Mouse (Mus musculus) neural tube, embryonic 10.5 days (tissue): Measurements from ENCODE around the gene Matn3.

Source experiments
- DNase-seq: peaks from one replicate; pipeline ENCODE4 v3.0.0-alpha.2; 2017; ENCODE audit warnings: low spot score; ENCODE audit errors: extremely low spot score

The Matn3 gene

DNA sequence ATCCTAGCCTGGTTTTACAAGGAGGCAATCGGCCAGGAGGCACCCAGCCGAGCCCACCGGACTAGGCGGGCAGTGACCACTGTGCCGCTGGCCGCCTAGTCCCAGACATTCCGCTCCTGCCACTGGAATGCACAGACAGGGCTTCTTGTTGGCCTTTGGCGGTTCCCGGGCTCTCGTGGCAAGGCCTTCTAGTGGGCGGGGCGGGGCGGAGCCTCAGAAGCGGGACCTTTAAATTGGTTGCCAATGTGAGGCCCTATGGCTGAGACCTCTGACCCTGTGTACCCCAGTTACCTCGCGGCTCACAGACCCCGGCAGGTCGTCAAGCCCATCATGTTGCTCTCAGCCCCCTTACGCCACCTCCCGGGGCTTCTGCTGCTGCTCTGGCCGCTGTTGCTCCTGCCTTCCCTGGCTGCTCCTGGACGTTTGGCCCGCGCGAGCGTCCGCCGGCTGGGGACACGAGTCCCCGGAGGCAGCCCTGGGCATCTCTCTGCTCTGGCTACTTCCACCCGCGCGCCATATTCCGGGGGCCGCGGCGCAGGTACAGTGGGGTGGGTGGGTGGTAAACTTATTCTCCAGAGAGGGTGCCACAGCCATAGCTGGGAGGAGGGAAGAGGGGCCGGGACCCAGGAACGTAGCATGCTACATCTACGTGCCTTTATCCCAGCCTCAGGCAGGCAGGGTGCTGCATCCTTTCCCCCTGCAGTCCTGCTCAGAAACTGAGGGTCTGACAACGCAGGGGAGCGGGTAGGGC lies at the start of gene Matn3:
Gene Matn3, plus strand, starts transcription at position 216 of the 751 bp plus-strand sequence.
- DNase-seq: peak; percentile 83

DNA sequence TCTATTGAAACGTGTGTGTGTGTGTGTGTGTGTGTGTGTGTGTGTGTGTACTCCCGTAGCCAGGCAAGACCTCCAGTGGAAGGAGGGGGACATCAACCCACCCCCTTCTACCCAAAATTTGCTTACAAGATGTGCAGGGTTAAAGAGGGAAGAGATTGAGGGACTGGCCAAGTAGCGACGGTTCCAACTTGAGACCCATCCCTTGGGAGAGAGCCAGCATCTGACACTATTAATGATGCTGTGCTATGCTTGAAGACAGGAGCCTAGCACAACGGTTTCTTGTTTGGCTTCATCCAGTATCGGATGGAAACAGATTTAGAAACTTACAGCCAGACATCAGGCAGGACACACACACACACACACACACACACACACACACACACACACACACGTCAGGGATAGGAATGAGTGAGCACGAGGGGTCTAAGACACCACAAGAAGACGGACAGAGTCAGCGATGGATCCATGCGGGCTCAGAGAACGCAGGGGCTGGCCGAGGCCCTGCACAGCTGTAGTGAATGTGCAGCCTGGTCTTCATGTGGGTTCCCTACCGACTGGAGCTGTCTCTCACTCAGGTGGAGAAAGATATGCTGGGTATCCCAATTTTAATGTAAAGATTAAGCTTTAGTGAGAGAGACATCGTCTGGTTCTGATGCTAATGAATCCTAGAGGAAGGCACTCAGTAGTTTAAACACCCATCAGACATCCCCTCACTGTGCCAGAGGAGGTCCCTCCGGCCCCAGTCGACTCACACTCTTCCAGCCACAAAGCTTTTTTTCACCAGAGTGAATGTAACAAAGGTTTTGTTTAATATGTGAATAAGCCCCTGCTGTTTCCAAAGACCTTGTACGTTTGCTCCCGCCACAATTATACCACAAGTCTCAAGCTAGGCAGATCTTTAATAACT lies 48.6 kb upstream of the Matn3 start:
- DNase-seq: no peak

DNA sequence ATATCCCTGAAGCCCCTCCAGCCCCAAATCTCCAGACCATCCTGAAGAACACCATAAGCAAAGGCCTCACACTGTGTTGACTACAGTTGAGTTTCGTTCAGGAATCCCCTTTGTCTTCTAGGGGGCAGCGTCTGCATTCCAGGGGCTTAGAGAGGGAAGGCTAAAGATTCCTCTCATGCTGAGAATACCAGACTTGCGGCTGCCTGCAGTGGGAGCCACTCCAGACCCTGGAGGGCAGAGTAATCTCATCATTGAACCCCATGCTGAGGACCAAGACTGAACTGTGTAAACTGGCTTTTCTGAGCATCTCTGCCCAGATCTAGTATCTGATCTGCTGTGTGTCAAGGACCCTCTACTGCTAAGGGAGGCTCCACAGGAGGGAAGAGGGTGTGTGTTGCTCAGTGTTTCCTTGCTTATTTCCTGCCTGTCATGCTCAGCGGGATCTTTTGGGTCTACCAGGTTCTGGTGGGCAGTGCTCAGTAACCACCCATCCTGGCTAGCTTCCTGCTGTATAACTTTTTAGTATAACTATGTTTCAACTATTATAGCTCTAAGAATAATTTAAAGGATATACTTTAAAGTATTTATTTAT lies 47.5 kb upstream of the Matn3 start:
- DNase-seq: no peak

DNA sequence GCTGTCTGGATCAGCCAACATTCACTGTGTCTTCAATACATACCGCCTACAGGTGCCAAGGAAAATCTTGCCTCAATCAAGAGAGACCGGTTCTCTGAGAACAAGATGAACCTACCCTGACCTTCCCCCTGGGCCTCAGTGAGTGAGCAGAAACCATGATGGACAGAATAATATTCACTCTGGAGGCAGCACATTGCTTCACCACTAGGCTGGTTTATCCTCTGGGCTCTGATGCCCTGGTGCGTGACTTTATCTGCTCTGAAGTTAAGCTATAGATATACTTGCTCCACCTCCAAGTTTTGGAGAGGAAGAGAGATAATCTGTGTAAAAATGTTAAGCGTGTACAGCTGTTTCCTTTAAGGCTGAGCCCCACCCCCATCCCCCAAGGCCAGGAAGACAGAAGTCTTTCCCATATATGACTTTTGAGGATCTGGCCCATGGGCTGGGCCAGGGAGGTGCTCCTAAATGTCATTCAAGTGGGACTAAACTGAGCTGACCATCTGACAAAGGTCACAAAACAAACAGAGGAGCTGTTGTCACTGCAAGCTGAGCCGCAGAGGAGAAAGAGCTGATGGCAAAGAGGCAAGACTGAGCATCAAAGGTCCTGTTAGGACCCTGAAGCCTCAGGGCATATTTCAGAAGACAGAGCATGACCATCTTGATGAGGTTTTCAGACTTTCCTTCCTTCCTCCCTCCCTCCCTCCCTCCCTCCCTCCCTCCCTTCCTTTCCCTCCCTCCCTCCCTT lies 46.6 kb upstream of the Matn3 start:
- no peak for DNase-seq

DNA sequence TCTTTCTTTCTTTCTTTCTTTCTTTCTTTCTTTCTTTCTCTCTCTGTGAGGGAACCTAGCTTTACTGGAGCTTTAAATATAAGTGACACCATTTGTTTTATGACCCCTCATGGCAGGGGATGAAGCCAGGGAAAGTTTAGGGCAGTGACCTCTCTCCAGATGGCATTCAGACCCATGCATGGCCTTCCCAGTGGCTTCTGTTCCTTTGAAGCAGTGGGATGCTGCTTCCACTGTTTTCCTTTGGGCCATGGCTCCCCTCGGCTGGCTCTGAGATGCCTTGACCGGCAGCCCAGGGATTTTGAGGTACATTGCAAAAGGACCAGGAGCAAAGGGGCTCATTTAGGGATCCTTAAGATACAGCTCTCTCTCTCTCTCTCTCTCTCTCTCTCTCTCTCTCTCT lies 45.8 kb upstream of the Matn3 start:
- DNase-seq: no peak

DNA sequence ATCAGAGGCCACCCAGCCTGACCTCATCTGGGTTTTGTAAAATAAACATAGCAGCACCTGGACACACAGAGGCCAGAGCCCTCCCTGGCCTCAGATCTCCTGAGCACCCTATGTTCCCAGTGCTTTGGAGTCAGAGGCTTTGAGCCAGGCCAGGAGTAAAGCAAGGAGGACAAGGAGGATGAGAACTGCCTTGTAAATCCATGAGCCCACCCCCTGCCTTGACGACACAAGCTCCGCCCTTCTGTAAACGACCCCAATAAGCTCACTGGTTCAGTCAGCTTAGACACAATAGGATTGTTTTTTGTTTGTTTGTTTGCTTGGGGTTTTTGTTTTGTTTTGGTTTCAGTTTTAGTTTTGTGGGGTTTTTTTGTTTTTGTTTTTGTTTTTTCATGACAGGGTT lies 45.2 kb upstream of the Matn3 start:
- DNase-seq: no peak

DNA sequence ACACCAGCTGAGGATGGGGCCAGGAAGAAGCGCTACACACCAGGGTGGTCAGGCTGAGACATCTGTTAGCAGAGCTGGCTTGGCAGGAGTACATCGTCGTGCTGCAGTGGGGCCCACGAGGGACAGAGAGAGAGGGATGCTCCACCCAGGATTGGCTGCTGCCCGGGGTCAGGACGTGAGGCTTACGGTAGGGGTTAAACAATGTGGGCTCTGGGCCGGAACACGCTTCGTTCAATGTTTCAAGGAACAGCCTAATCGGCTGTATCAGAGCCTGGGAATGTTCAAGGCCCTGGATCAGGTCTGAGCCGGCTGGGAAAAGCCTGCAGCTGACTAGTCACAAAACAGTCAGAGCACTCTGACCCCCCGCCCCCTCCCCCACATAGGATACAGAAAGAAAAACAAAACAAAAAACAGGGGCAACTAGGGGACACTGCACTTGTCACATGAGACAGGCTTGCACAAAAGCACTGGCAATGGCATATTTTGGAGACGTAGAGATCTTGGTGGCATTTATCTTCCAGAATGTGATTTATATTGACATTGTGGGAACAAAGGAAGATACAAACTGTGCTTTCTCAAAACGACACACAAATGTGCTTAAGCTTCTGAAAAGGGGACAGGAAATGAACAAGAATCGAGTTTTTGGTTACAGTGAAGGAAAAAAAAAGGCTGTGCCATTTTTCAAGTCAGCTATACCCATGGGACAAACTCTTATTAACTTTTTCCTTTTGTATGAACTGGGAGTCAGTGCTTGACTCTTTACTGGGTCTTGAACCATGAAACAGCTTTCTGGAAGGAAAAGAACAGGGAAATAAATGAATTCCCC lies 34.7 kb upstream of the Matn3 start:
- peak; percentile 77 for DNase-seq

DNA sequence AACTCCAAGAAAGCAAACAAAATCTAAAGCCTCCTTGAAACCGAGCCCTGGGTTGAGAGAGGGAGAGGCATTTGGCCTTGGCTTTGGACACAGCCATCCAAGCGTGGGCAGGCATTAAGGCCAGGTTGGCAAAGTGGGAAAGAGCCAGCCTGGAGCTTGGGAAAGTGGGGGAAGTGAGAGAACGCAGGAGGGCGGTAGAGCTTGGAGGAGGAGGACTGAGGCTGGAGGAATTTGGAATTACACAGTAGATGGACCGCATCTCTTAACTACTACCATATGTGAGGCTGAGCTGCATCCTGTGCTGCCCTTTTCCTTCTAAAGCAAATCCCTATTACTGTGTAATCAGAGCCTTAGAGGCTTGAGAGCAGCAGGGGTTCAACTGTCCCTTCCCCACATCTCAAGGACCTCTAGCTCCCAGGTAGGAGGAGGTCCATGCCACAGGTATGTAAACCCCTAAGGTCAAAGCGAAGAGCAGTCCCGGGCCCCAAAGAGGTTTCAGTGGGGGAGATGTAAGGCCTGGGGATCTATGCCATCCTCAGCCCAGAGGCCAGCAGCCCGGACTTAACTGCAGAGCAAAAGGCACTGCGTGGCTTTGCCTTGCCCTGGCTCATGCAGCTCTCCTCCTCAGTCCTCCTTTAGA lies 33.9 kb upstream of the Matn3 start:
- peak; percentile 58 for DNase-seq

DNA sequence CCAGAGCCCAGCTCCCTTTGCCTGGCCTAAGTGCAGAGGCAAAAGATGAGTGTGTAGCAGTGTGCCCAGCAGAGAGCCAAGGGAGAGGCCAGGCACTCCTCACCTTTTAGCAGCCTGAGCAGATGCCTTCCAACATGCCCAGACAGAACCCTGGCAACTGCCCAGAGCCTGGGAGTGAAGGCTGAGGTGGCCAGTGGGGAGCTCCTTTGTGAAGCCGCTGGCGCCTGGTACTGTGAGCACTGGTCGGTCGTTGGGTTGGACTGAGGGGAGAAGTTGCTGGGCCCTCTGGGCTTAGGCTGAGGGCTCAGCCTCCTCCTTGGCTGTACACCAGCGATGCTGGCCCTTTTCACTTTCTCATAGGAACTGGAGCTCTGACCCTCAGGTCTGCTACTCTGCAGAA lies 31.4 kb upstream of the Matn3 start:
- peak; percentile 35 for DNase-seq

DNA sequence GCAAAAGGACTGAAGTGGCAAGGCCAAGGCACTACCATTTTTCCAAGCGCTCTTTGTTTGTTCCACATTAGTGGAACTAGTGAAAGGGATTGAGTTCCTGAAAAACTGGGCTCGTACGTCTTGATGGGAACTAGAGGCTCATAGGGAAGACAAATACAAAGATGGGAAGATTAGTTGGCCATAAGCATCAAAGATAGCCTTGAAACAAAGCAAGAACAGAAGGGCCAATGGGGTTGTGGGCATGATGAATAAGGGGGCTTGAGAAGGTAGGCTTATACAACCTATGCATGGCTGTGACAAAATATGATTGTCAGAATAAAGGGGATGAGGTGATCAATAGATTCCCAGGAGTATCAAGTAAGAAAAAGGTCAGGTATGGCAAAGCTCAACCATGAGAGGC lies 28.5 kb upstream of the Matn3 start:
- no peak for DNase-seq

DNA sequence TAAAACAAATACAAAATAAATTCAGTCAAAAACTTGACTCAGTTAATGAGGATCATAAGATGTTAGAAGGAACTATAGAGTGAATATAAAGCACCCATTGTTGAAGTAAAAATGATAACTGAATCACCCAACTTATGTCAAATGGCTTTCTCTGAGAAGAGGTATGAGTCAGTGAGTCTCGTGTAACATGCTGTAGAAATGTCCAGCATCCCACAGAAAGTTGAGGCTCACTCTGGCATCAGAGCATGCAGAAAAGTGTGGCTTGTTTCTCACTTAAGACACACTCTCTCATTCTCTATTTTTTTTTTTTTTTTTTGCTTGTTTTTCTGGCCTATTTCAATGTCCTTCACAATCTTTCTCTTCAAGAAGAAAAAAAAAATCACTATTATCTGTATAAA lies 26.7 kb upstream of the Matn3 start:
- no peak for DNase-seq

DNA sequence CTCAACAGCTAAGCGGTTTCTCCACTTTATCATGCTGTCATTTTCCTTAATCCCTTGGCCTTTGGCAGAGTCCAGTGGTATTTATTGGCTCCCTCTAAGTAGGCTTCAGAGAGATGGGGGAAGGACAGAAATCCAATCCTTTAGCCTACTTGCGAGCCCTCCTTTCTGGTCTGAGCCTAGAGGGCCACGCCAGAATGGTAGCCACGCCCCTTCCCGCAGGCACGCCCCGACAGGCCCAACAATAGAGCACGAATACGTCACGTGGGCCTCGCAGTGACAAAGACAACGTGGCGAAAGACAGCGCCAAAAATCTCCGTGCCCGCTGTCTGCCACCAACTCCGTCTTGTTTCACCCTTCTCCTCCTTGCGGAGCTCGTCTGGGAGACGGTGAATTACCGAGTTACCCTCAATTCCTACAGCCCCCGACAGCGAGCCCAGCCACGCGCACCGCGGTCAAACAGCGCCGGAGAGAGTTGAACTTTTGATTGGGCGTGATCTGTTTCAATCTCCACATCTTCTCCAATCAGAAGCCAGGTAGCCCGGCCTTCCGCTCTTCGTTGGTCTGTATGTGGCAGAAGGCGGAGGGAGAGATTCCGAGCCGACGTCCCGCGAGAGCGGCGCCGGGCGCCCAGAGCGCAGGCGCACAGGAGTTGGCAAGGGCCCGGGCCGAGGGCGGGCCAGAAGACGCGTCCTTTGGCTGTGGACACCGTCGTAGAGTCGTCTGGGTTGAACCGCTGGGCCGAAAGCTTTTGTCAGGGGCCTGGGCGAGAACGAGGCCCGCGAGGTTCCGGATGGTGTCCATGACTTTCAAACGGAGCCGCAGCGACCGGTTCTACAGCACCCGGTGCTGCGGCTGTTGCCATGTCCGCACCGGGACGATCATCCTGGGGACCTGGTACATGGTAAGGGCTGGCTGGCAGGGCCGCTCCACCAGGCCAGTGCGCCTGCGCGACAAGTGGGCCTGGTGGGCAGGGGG lies 26.0 kb upstream of the Matn3 start, which contains the start of gene Laptm4a:
Gene Laptm4a, plus strand, starts transcription at position 271 of the 975 bp plus-strand sequence.
- DNase-seq: peak; percentile 97

DNA sequence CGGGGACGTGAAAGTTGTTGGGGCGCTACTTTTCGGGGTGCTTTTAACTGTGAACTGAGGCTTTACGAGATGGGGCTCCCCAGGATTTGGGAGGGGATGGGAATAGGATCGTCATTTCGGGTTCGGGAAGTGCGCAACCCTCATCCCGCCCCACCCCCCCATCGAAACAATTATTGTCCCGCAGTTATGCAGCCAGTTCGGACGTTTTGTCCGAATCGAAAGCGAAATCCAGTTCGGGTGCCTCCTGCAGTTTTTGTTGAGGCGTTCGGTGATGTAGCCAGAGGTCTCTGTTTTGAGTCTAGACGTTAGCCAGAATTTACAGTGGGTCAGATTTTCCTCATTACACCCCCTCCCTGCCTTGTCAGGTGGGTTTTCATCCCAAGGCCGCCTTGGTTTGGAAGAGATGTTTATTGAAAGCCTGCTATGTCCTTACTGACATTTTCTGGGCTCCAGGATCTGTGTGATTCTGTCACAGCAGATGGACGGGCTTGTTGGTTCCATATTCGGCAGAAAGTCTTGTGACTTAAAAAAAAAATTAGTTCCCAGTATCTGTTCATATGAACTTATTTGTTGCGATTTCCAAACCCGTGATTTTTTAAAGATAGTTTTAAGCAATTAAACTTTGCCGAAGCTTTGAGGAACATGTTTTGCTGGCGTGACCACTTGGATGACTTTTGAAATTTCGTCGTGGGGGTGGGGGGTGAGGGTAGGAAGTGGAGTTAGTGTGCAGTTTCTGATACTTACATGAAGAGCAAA lies 25.2 kb upstream of the Matn3 start:
- DNase-seq: no peak

DNA sequence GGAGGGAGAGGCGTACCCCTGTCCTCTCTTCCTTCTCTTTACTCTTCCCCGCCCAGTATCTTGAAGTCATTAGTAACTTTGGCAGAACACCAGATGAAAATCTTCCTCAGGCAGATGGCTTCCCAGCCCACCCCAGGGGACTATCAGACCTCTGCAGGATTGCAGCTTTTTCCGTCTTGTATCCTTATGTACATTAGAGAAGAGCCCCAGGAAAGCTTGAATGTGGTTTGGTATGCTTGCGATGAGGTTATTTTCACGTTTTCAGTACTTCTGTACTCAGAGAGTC lies 24.7 kb upstream of the Matn3 start:
- peak; percentile 23 for DNase-seq

DNA sequence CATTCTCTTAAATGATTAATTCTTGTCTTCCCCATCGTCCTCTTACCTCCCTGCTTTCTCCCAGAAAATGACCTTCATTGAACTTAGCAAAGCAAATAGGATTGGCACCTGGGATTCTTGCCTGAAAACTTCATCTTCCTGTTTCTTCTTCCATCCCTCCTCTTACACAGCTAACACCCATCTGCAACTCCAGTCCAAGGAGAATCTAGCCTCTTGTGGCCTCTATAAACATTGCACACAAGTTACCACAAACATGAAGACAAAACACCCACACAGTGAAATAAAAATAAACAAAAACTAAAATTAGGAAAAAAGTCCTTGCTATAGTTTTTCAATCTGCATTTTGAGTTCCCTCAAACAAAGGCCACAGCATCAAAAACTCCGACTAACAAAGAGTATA lies 24.1 kb upstream of the Matn3 start:
- no peak for DNase-seq

DNA sequence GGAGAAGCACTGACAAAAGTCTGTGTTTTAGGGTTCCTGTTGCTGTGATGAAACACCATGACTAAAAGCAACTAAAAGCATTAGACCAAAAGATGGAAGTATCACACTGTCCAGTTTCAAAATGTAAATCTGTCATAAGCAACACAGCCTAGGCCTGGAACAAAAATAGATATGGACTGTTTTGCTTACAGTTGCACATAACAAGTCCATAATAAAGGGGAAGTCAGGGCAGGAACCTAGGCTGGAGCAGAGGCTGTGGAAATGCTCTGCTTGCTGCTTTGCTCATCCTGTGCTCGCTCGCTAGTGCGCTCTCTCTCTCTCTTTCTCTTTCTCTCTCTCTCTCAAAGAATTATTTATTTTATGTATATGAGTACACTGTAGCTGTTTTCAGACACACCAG lies 20.1 kb upstream of the Matn3 start:
- DNase-seq: no peak

DNA sequence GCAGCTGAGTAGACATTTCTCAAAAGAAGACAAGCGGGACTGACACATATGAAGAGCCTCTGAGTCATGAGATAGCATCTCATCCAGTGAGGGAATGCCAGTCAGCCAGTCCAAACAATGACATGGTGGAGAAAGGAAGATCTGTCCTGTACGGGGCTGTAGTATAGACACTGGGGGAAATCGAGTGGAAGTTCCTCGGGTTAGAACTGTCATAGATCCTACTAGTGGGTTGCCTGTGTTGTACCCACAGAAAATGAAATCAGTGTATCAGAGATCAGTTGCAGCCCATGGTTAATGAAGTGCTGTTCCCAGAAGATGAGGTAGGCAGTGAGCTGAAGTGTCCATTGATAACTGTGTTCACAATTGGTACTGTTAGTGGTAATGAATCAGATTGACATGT lies 19.0 kb upstream of the Matn3 start:
- DNase-seq: no peak

DNA sequence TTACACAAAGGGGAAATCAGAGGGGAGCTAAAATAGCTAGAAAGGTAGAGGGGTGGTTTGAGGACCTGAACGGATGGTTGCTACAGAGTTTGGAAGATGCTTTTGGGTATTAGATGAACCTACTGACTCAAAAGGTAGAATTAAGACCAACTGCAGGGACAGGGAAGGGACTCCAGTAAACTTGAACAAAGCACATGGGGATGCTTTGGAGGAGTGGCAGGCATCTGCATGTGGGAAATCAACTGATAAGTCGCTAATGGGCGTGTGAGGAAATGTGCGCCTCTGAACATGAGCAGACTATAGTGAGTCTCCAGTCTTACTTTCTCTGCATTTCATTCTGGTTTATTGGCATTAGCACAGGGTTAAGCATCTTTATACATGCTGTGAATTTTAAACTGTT lies 16.6 kb upstream of the Matn3 start:
- DNase-seq: no peak
